Mouse (Mus musculus) heart, embryonic 13.5 days (tissue): ENCODE results near the gene Htr5b. TPM values are rescaled to one million over a fixed set of nuclear protein-coding genes. Genes with fewer than 3 reads are reported as not detected.

ENCODE experiments used
- ATAC-seq: fragments of 200-750 bp; cut with Nextera tagmentation; 2 replicates; pipeline ENCODE4 v1.8.0; 2017; ENCODE audit warnings: moderate TSS enrichment; ENCODE audit not compliant: insufficient number of reproducible peaks, low FRiP score, low TSS enrichment; ENCODE audit errors: extremely low read depth
- H3K27ac ChIP-seq: fragments of 300-500 bp; sonication (generic); replicated peaks from 2 replicates; pipeline ENCODE4 v1.5.1; 2015; ENCODE audit warnings: moderate library complexity, mild to moderate bottlenecking, inconsistent platforms
- H3K27me3 ChIP-seq: fragments of 300-500 bp; sonication (generic); replicated peaks from 2 replicates; pipeline ENCODE4 v1.6.1; 2015; ENCODE audit warnings: mild to moderate bottlenecking, inconsistent platforms
- H3K36me3 ChIP-seq: fragments of 300-500 bp; sonication (generic); 2 replicates; pipeline ENCODE4 v1.6.1; 2015; ENCODE audit warnings: mild to moderate bottlenecking, inconsistent platforms
- H3K4me1 ChIP-seq: fragments of 300-500 bp; sonication (generic); 2 replicates; pipeline ENCODE4 v1.6.1; 2015; ENCODE audit warnings: inconsistent platforms
- H3K4me2 ChIP-seq: fragments of 300-500 bp; sonication (generic); 2 replicates; pipeline ENCODE4 v1.6.1; 2015; ENCODE audit warnings: inconsistent platforms, mild to moderate bottlenecking, moderate library complexity
- H3K4me3 ChIP-seq: fragments of 300-500 bp; sonication (generic); 2 replicates; pipeline ENCODE4 v1.5.1; 2015; ENCODE audit warnings: moderate library complexity, mild to moderate bottlenecking, inconsistent platforms
- H3K9ac ChIP-seq: fragments of 300-500 bp; sonication (generic); 2 replicates; pipeline ENCODE4 v1.6.1; 2015; ENCODE audit warnings: inconsistent platforms, mild to moderate bottlenecking, moderate library complexity
- H3K9me3 ChIP-seq: fragments of 300-500 bp; sonication (generic); 2 replicates; pipeline ENCODE4 v1.6.1; 2016; ENCODE audit warnings: inconsistent platforms
- WGBS: fragments of 180-500 bp; shearing (Covaris S2); methylation state at CpG from one replicate; pipeline ENCODE4 v1.1.7; 2015; ENCODE audit warnings: mixed read lengths; 5-methylcytosine and 5-hydroxymethylcytosine counted together
- polyA plus RNA-seq: library from polyadenylated mRNA; unstranded; fragments of >200 nt; fragmentation: Nextera tagmentation; extraction: Ambion mirVana; gene quantifications from 2 replicates; pipeline ENCODE4 v1.2.1, GENCODE M21; 2015

Htr5b gene
- polyA plus RNA-seq, 1 experiment from 2014 or later: 0.48 TPM

- WGBS: 90% methylated on average over 6 of the region's 6 CpGs
- peaks cover 67% of the 10 kb centered on the region for H3K36me3 ChIP-seq
- ATAC-seq: no peak
Observed at GRCm38 (mm10) chr1:121486803-121487202, 41.5 kb downstream of the Htr5b start.

GRCm38 (mm10) chr1:121483091-121483490 lies 45.2 kb downstream of the Htr5b start:
- H3K4me1 ChIP-seq: no peaks in the 10 kb centered on the region
- no peak overlapping the region for H3K27ac ChIP-seq
- H3K9ac ChIP-seq: no peak overlapping the region
- no peak overlapping the region for H3K4me3 ChIP-seq
- ATAC-seq: no peak
- no peak overlapping the region for H3K4me2 ChIP-seq
- H3K27me3 ChIP-seq: no peaks in the 10 kb centered on the region
- 69% methylated on average over 4 of the region's 4 CpGs for WGBS
- no peaks in the 10 kb centered on the region for H3K9me3 ChIP-seq
- H3K36me3 ChIP-seq: peaks cover 83% of the 10 kb centered on the region

More at GRCm38 (mm10) chr1:121486803-121487202, 41.5 kb downstream of the Htr5b start:
- H3K27ac ChIP-seq: no peak overlapping the region
- no peaks in the 10 kb centered on the region for H3K9me3 ChIP-seq
- H3K4me2 ChIP-seq: no peak overlapping the region
- H3K27me3 ChIP-seq: no peaks in the 10 kb centered on the region
- no peak overlapping the region for H3K4me3 ChIP-seq
- H3K9ac ChIP-seq: no peak overlapping the region
- H3K4me1 ChIP-seq: no peaks in the 10 kb centered on the region

- WGBS: 91% methylated on average over 5 of the region's 5 CpGs
- ATAC-seq: no peak
- no peaks in the 10 kb centered on the region for H3K27me3 ChIP-seq
- no peak overlapping the region for H3K27ac ChIP-seq
- H3K36me3 ChIP-seq: peaks cover 77% of the 10 kb centered on the region
- no peaks in the 10 kb centered on the region for H3K9me3 ChIP-seq
- no peak overlapping the region for H3K4me3 ChIP-seq
- no peak overlapping the region for H3K9ac ChIP-seq
- no peaks in the 10 kb centered on the region for H3K4me1 ChIP-seq
- H3K4me2 ChIP-seq: no peak overlapping the region
Observed at GRCm38 (mm10) chr1:121479403-121479802, 48.9 kb downstream of the Htr5b start.

- no peak overlapping the region for H3K27ac ChIP-seq
- no peak overlapping the region for H3K4me3 ChIP-seq
- H3K4me2 ChIP-seq: no peak overlapping the region
- H3K27me3 ChIP-seq: no peaks in the 10 kb centered on the region
- H3K9me3 ChIP-seq: no peaks in the 10 kb centered on the region
- no peaks in the 10 kb centered on the region for H3K4me1 ChIP-seq
- no peak overlapping the region for H3K9ac ChIP-seq
- H3K36me3 ChIP-seq: peaks cover 76% of the 10 kb centered on the region
- no peak for ATAC-seq
- 68% methylated on average over 12 of the region's 12 CpGs for WGBS
Observed at GRCm38 (mm10) chr1:121478284-121478980, 49.8 kb downstream of the Htr5b start.

- no peak overlapping the region for H3K27ac ChIP-seq
- H3K4me1 ChIP-seq: no peaks in the 10 kb centered on the region
- H3K4me3 ChIP-seq: no peak overlapping the region
- no peak overlapping the region for H3K9ac ChIP-seq
- H3K36me3 ChIP-seq: peaks cover 72% of the 10 kb centered on the region
- ATAC-seq: no peak
- no peaks in the 10 kb centered on the region for H3K9me3 ChIP-seq
- WGBS: 87% methylated on average over 5 of the region's 5 CpGs
- no peaks in the 10 kb centered on the region for H3K27me3 ChIP-seq
- H3K4me2 ChIP-seq: no peak overlapping the region
Observed at GRCm38 (mm10) chr1:121477716-121478115, 50.5 kb downstream of the Htr5b start.

- H3K4me3 ChIP-seq: no peak overlapping the region
- H3K9ac ChIP-seq: no peak overlapping the region
- H3K36me3 ChIP-seq: peaks cover 48% of the 10 kb centered on the region
- 76% methylated on average over 5 of the region's 5 CpGs for WGBS
- no peaks in the 10 kb centered on the region for H3K9me3 ChIP-seq
- no peak overlapping the region for H3K27ac ChIP-seq
- H3K4me2 ChIP-seq: no peak overlapping the region
- H3K4me1 ChIP-seq: no peaks in the 10 kb centered on the region
- no peaks in the 10 kb centered on the region for H3K27me3 ChIP-seq
- ATAC-seq: no peak
Observed at GRCm38 (mm10) chr1:121471503-121471902, 56.8 kb downstream of the Htr5b start.

- no peak for ATAC-seq
- H3K4me3 ChIP-seq: no peak overlapping the region
- H3K36me3 ChIP-seq: peaks cover 63% of the 10 kb centered on the region
- no peaks in the 10 kb centered on the region for H3K4me1 ChIP-seq
- H3K9ac ChIP-seq: no peak overlapping the region
- H3K4me2 ChIP-seq: no peak overlapping the region
- no peak overlapping the region for H3K27ac ChIP-seq
- no peaks in the 10 kb centered on the region for H3K9me3 ChIP-seq
- 67% methylated on average over 2 of the region's 2 CpGs for WGBS
- H3K27me3 ChIP-seq: no peaks in the 10 kb centered on the region
Observed at GRCm38 (mm10) chr1:121468271-121468670, 60.0 kb downstream of the Htr5b start.

GRCm38 (mm10) chr1:121466276-121466675 lies 62.0 kb downstream of the Htr5b start:
- Histone ChIP-seq H3K4me3 (no peak overlapping the region), H3K9ac (no peak overlapping the region), H3K27me3 (no peaks in the 10 kb centered on the region), H3K9me3 (no peaks in the 10 kb centered on the region), H3K36me3 (peaks cover 77% of the 10 kb centered on the region), H3K4me1 (no peaks in the 10 kb centered on the region), H3K4me2 (no peak overlapping the region), H3K27ac (no peak overlapping the region)
- no peak for ATAC-seq
- 73% methylated on average over 3 of the region's 3 CpGs for WGBS

- H3K9ac ChIP-seq: no peak overlapping the region
- no peaks in the 10 kb centered on the region for H3K4me1 ChIP-seq
- ATAC-seq: no peak
- H3K4me3 ChIP-seq: no peak overlapping the region
- no peak overlapping the region for H3K27ac ChIP-seq
- H3K36me3 ChIP-seq: peaks cover 67% of the 10 kb centered on the region
- H3K9me3 ChIP-seq: no peaks in the 10 kb centered on the region
- WGBS: 75% methylated on average over 7 of the region's 7 CpGs
- H3K4me2 ChIP-seq: no peak overlapping the region
- no peaks in the 10 kb centered on the region for H3K27me3 ChIP-seq
Observed at GRCm38 (mm10) chr1:121463806-121464205, 64.5 kb downstream of the Htr5b start.

- no peak overlapping the region for H3K27ac ChIP-seq
- peaks cover 66% of the 10 kb centered on the region for H3K36me3 ChIP-seq
- H3K4me2 ChIP-seq: no peak overlapping the region
- no peaks in the 10 kb centered on the region for H3K27me3 ChIP-seq
- H3K4me3 ChIP-seq: no peak overlapping the region
- ATAC-seq: no peak
- no peaks in the 10 kb centered on the region for H3K4me1 ChIP-seq
- no peak overlapping the region for H3K9ac ChIP-seq
- no peaks in the 10 kb centered on the region for H3K9me3 ChIP-seq
- 55% methylated on average over 1 of the region's 1 CpGs for WGBS
Observed at GRCm38 (mm10) chr1:121462643-121463042, 65.6 kb downstream of the Htr5b start.

GRCm38 (mm10) chr1:121461895-121462294 lies 66.4 kb downstream of the Htr5b start:
- no peak overlapping the region for H3K4me3 ChIP-seq
- no peak overlapping the region for H3K27ac ChIP-seq
- H3K9me3 ChIP-seq: no peaks in the 10 kb centered on the region
- no peak overlapping the region for H3K4me2 ChIP-seq
- no peaks in the 10 kb centered on the region for H3K27me3 ChIP-seq
- ATAC-seq: no peak
- peaks cover 65% of the 10 kb centered on the region for H3K36me3 ChIP-seq
- no peak overlapping the region for H3K9ac ChIP-seq
- H3K4me1 ChIP-seq: no peaks in the 10 kb centered on the region
- 78% methylated on average over 7 of the region's 7 CpGs for WGBS

- H3K36me3 ChIP-seq: peaks cover 64% of the 10 kb centered on the region
- WGBS: 64% methylated on average over 6 of the region's 6 CpGs
- no peaks in the 10 kb centered on the region for H3K9me3 ChIP-seq
- H3K4me1 ChIP-seq: no peaks in the 10 kb centered on the region
- no peak for ATAC-seq
- H3K27ac ChIP-seq: no peak overlapping the region
- no peaks in the 10 kb centered on the region for H3K27me3 ChIP-seq
- no peak overlapping the region for H3K4me3 ChIP-seq
- H3K9ac ChIP-seq: no peak overlapping the region
- H3K4me2 ChIP-seq: no peak overlapping the region
Observed at GRCm38 (mm10) chr1:121460077-121460476, 68.2 kb downstream of the Htr5b start.
